Mouse (Mus musculus): ENCODE data around the gene Gm10197. TPM values are rescaled to one million over a fixed set of nuclear protein-coding genes. Genes with fewer than 3 reads are reported as not detected.

Gm10197 gene
- polyA plus RNA-seq, 1 experiment from 2014 or later, result 3.5 TPM

GRCm38 (mm10) chr19:53389851-53390431, 18.4 kb upstream of the Gm10197 start:
- Histone ChIP-seq H3K4me1 (ENCODE audit: control insufficient read depth, insufficient read depth, low read length) (peaks cover 18% of the 10 kb centered on the region), H3K27ac (ENCODE audit: low read length) (peak overlapping the region; percentile 98), H3K9me3 (replicated peaks; ENCODE audit: control insufficient read depth, low read length) (no peaks in the 10 kb centered on the region), H3K4me3 (ENCODE audit: low read length) (peak overlapping the region; percentile 99), H3K27me3 (ENCODE audit: control insufficient read depth, insufficient read depth, low read length) (no peaks in the 10 kb centered on the region), H3K36me3 (ENCODE audit: control insufficient read depth, insufficient read depth) (peaks cover 9% of the 10 kb centered on the region), H3K9ac (ENCODE audit: low read length) (peak overlapping the region; percentile 96), H3K4me2 (ENCODE audit: low read depth, low read length) (peak overlapping the region; percentile 73)
- under 1% methylated on average over 58 of the region's 59 CpGs for WGBS
- peak; percentile 86 for ATAC-seq (replicated peaks; ENCODE audit: extremely low read depth, insufficient read depth, low FRiP score)

- no peaks in the 10 kb centered on the region for H3K9me3 ChIP-seq (replicated peaks; ENCODE audit: control insufficient read depth, low read length)
- peaks cover 9% of the 10 kb centered on the region for H3K36me3 ChIP-seq (ENCODE audit: control insufficient read depth, insufficient read depth)
- H3K4me1 ChIP-seq (ENCODE audit: control insufficient read depth, insufficient read depth, low read length), result peaks cover 16% of the 10 kb centered on the region
- ATAC-seq (replicated peaks; ENCODE audit: extremely low read depth, insufficient read depth, low FRiP score), result no peak
- peak overlapping the region; percentile 99 for H3K4me3 ChIP-seq (ENCODE audit: low read length)
- peak overlapping the region; percentile 73 for H3K4me2 ChIP-seq (ENCODE audit: low read depth, low read length)
- peak overlapping the region; percentile 96 for H3K9ac ChIP-seq (ENCODE audit: low read length)
- peak overlapping the region; percentile 98 for H3K27ac ChIP-seq (ENCODE audit: low read length)
- 17% methylated on average over 6 of the region's 6 CpGs for WGBS
- H3K27me3 ChIP-seq (ENCODE audit: control insufficient read depth, insufficient read depth, low read length), result no peaks in the 10 kb centered on the region
Measured at GRCm38 (mm10) chr19:53389417-53389816, 17.9 kb upstream of the Gm10197 start.

GRCm38 (mm10) chr19:53383336-53383735, 11.8 kb upstream of the Gm10197 start:
- H3K36me3 ChIP-seq (ENCODE audit: control insufficient read depth, insufficient read depth), result peaks cover 46% of the 10 kb centered on the region
- no peak overlapping the region for H3K4me3 ChIP-seq (ENCODE audit: low read length)
- no peaks in the 10 kb centered on the region for H3K27me3 ChIP-seq (ENCODE audit: control insufficient read depth, insufficient read depth, low read length)
- peaks cover 4% of the 10 kb centered on the region for H3K4me1 ChIP-seq (ENCODE audit: control insufficient read depth, insufficient read depth, low read length)
- H3K4me2 ChIP-seq (ENCODE audit: low read depth, low read length), result no peak overlapping the region
- ATAC-seq (replicated peaks; ENCODE audit: extremely low read depth, insufficient read depth, low FRiP score), result no peak; the same call in 1 of the 2 replicates
- no peak overlapping the region for H3K27ac ChIP-seq (ENCODE audit: low read length)
- no peaks in the 10 kb centered on the region for H3K9me3 ChIP-seq (replicated peaks; ENCODE audit: control insufficient read depth, low read length)
- WGBS, result 72% methylated on average over 15 of the region's 15 CpGs
- H3K9ac ChIP-seq (ENCODE audit: low read length), result no peak overlapping the region

- no peaks in the 10 kb centered on the region for H3K9me3 ChIP-seq (replicated peaks; ENCODE audit: control insufficient read depth, low read length)
- no peak for ATAC-seq (replicated peaks; ENCODE audit: extremely low read depth, insufficient read depth, low FRiP score)
- 87% methylated on average over 10 of the region's 10 CpGs for WGBS
- H3K27ac ChIP-seq (ENCODE audit: low read length), result no peak overlapping the region
- peaks cover 42% of the 10 kb centered on the region for H3K36me3 ChIP-seq (ENCODE audit: control insufficient read depth, insufficient read depth)
- no peaks in the 10 kb centered on the region for H3K4me1 ChIP-seq (ENCODE audit: control insufficient read depth, insufficient read depth, low read length)
- no peaks in the 10 kb centered on the region for H3K27me3 ChIP-seq (ENCODE audit: control insufficient read depth, insufficient read depth, low read length)
- no peak overlapping the region for H3K4me3 ChIP-seq (ENCODE audit: low read length)
- no peak overlapping the region for H3K9ac ChIP-seq (ENCODE audit: low read length)
- H3K4me2 ChIP-seq (ENCODE audit: low read depth, low read length), result no peak overlapping the region
Measured at GRCm38 (mm10) chr19:53378421-53378820, 6.9 kb upstream of the Gm10197 start.

GRCm38 (mm10) chr19:53377652-53378051, 6.1 kb upstream of the Gm10197 start:
- Histone ChIP-seq H3K4me2 (ENCODE audit: low read depth, low read length) (no peak overlapping the region), H3K9ac (ENCODE audit: low read length) (no peak overlapping the region), H3K4me1 (ENCODE audit: control insufficient read depth, insufficient read depth, low read length) (no peaks in the 10 kb centered on the region), H3K27ac (ENCODE audit: low read length) (no peak overlapping the region), H3K36me3 (ENCODE audit: control insufficient read depth, insufficient read depth) (peaks cover 35% of the 10 kb centered on the region), H3K4me3 (ENCODE audit: low read length) (no peak overlapping the region), H3K9me3 (replicated peaks; ENCODE audit: control insufficient read depth, low read length) (no peaks in the 10 kb centered on the region), H3K27me3 (ENCODE audit: control insufficient read depth, insufficient read depth, low read length) (no peaks in the 10 kb centered on the region)
- 83% methylated on average over 8 of the region's 8 CpGs for WGBS
- no peak for ATAC-seq (replicated peaks; ENCODE audit: extremely low read depth, insufficient read depth, low FRiP score)

- no peak for ATAC-seq (replicated peaks; ENCODE audit: extremely low read depth, insufficient read depth, low FRiP score)
- Histone ChIP-seq H3K4me2 (ENCODE audit: low read depth, low read length) (no peak overlapping the region), H3K36me3 (ENCODE audit: control insufficient read depth, insufficient read depth) (peaks cover 29% of the 10 kb centered on the region), H3K4me3 (ENCODE audit: low read length) (no peak overlapping the region), H3K27me3 (ENCODE audit: control insufficient read depth, insufficient read depth, low read length) (no peaks in the 10 kb centered on the region), H3K4me1 (ENCODE audit: control insufficient read depth, insufficient read depth, low read length) (no peaks in the 10 kb centered on the region), H3K9me3 (replicated peaks; ENCODE audit: control insufficient read depth, low read length) (no peaks in the 10 kb centered on the region), H3K9ac (ENCODE audit: low read length) (no peak overlapping the region), H3K27ac (ENCODE audit: low read length) (no peak overlapping the region)
- 93% methylated on average over 9 of the region's 9 CpGs for WGBS
Measured at GRCm38 (mm10) chr19:53375816-53376215, 4.2 kb upstream of the Gm10197 start.

- no peaks in the 10 kb centered on the region for H3K9me3 ChIP-seq (replicated peaks; ENCODE audit: control insufficient read depth, low read length)
- no peak overlapping the region for H3K4me3 ChIP-seq (ENCODE audit: low read length)
- H3K36me3 ChIP-seq (ENCODE audit: control insufficient read depth, insufficient read depth), result peaks cover 25% of the 10 kb centered on the region
- no peaks in the 10 kb centered on the region for H3K27me3 ChIP-seq (ENCODE audit: control insufficient read depth, insufficient read depth, low read length)
- H3K9ac ChIP-seq (ENCODE audit: low read length), result no peak overlapping the region
- H3K4me1 ChIP-seq (ENCODE audit: control insufficient read depth, insufficient read depth, low read length), result no peaks in the 10 kb centered on the region
- H3K4me2 ChIP-seq (ENCODE audit: low read depth, low read length), result no peak overlapping the region
- no peak overlapping the region for H3K27ac ChIP-seq (ENCODE audit: low read length)
- 89% methylated on average over 6 of the region's 6 CpGs for WGBS
- no peak for ATAC-seq (replicated peaks; ENCODE audit: extremely low read depth, insufficient read depth, low FRiP score)
Measured at GRCm38 (mm10) chr19:53375299-53375698, 3.7 kb upstream of the Gm10197 start.

- H3K4me2 ChIP-seq (ENCODE audit: low read depth, low read length), result no peak overlapping the region
- no peak overlapping the region for H3K27ac ChIP-seq (ENCODE audit: low read length)
- H3K9me3 ChIP-seq (replicated peaks; ENCODE audit: control insufficient read depth, low read length), result no peaks in the 10 kb centered on the region
- peaks cover 12% of the 10 kb centered on the region for H3K4me1 ChIP-seq (ENCODE audit: control insufficient read depth, insufficient read depth, low read length)
- no peak overlapping the region for H3K9ac ChIP-seq (ENCODE audit: low read length)
- peaks cover 20% of the 10 kb centered on the region for H3K36me3 ChIP-seq (ENCODE audit: control insufficient read depth, insufficient read depth)
- ATAC-seq (replicated peaks; ENCODE audit: extremely low read depth, insufficient read depth, low FRiP score), result no peak
- no peaks in the 10 kb centered on the region for H3K27me3 ChIP-seq (ENCODE audit: control insufficient read depth, insufficient read depth, low read length)
- WGBS, result 85% methylated on average over 2 of the region's 2 CpGs
- no peak overlapping the region for H3K4me3 ChIP-seq (ENCODE audit: low read length)
Measured at GRCm38 (mm10) chr19:53373570-53373969, 2.0 kb upstream of the Gm10197 start.

GRCm38 (mm10) chr19:53370233-53370632, 1.3 kb downstream of the Gm10197 start:
- no peaks in the 10 kb centered on the region for H3K9me3 ChIP-seq (replicated peaks; ENCODE audit: control insufficient read depth, low read length)
- H3K4me1 ChIP-seq (ENCODE audit: control insufficient read depth, insufficient read depth, low read length), result peaks cover 21% of the 10 kb centered on the region
- no peak overlapping the region for H3K27ac ChIP-seq (ENCODE audit: low read length)
- no peak overlapping the region for H3K4me3 ChIP-seq (ENCODE audit: low read length)
- no peak overlapping the region for H3K9ac ChIP-seq (ENCODE audit: low read length)
- H3K4me2 ChIP-seq (ENCODE audit: low read depth, low read length), result no peak overlapping the region
- peaks cover 12% of the 10 kb centered on the region; the same call in 1 of the 2 replicates for H3K36me3 ChIP-seq (ENCODE audit: control insufficient read depth, insufficient read depth)
- no peaks in the 10 kb centered on the region for H3K27me3 ChIP-seq (ENCODE audit: control insufficient read depth, insufficient read depth, low read length)
- WGBS, result 76% methylated on average over 15 of the region's 15 CpGs
- ATAC-seq (replicated peaks; ENCODE audit: extremely low read depth, insufficient read depth, low FRiP score), result no peak
